In the genomic region with DNA sequence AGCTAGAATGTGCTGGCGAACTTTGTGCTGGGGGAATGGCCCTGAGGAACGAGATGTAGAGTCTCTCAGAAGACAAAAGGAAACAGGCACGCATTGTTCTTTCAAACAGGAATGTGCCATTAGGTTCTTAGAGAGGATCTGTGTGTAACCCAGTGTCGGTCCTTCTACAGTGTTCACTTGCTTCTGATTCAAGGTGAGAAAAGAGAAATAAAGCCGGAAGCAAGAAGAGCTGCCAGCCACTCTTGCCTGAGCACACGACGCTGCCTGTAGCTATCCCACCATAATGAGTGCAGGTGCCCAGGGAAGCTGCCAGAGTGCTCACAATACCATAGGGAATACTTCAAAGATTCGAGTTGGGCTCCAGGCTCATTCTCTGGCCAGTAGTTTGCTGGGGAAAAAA, we compare ENCODE assay signal across 24 mouse cellular contexts. TPM values are rescaled to one million over a fixed set of nuclear protein-coding genes. Genes with fewer than 3 reads are reported as not detected.
DNase-seq lines count a peak whose midpoint lies in the region; ATAC-seq and TF ChIP-seq lines count a peak whose summit lies in the region.
"Had no signal": no experiment of that assay in that cellular context is flagged by ENCODE, and none has a peak within 500 bp of the region (broad histone marks: within the 10 kb centered on the region; RNA-seq: fewer than 3 reads in every experiment).

No protein-coding gene starts in this region.

- TF ChIP-seq CTCF in brain, embryonic 14.5 days (IDR thresholded peaks at IDR 0.05; ENCODE audit: borderline replicate concordance, extremely low read depth, insufficient read depth, insufficient read length) = no peak

- H3K4me3 ChIP-seq in midbrain, embryonic 10.5 days = no peak overlapping the region
- H3K4me3 ChIP-seq in midbrain, embryonic 11.5 days (ENCODE audit: low read depth, low read length) = no peak overlapping the region
- no peak overlapping the region for H3K4me3 ChIP-seq in midbrain, embryonic 15.5 days
- H3K4me3 ChIP-seq: embryonic facial prominence, embryonic 12.5 days; embryonic facial prominence, embryonic 15.5 days; forebrain, embryonic 12.5 days; forebrain, embryonic 15.5 days; heart, adult 2 months; heart, embryonic 10.5 days; hindbrain, embryonic 12.5 days; hindbrain, embryonic 15.5 days had no signal

- no peaks in the 10 kb centered on the region for H3K9me3 ChIP-seq in midbrain, embryonic 10.5 days (replicated peaks)
- H3K9me3 ChIP-seq in midbrain, embryonic 11.5 days (ENCODE audit: control insufficient read depth, low read length) = no peaks in the 10 kb centered on the region
- no peaks in the 10 kb centered on the region for H3K9me3 ChIP-seq in midbrain, embryonic 15.5 days
- H3K9me3 ChIP-seq: embryonic facial prominence, embryonic 12.5 days; embryonic facial prominence, embryonic 15.5 days; forebrain, embryonic 12.5 days; forebrain, embryonic 15.5 days; heart, embryonic 10.5 days; hindbrain, embryonic 12.5 days; hindbrain, embryonic 15.5 days had no signal

- peaks cover 24% of the 10 kb centered on the region for H3K4me1 ChIP-seq in midbrain, embryonic 10.5 days
- H3K4me1 ChIP-seq in midbrain, embryonic 11.5 days (ENCODE audit: control insufficient read depth, insufficient read depth, low read length) = peaks cover 10% of the 10 kb centered on the region
- peaks cover 15% of the 10 kb centered on the region for H3K4me1 ChIP-seq in midbrain, embryonic 15.5 days
- H3K4me1 ChIP-seq: embryonic facial prominence, embryonic 12.5 days; embryonic facial prominence, embryonic 15.5 days; forebrain, embryonic 15.5 days; heart, embryonic 10.5 days; hindbrain, embryonic 12.5 days had no signal

- H3K27me3 ChIP-seq in midbrain, embryonic 10.5 days (ENCODE audit: low read depth, poor library complexity, severe bottlenecking) = peaks cover 21% of the 10 kb centered on the region; the same call in 1 of the 2 replicates
- H3K27me3 ChIP-seq in midbrain, embryonic 11.5 days (ENCODE audit: control insufficient read depth, insufficient read depth, low read length) = no peaks in the 10 kb centered on the region
- 0 out of 2 replicates have a peak, but pooled peaks cover 3% of the 10 kb centered on the region for H3K27me3 ChIP-seq in midbrain, embryonic 15.5 days (replicated peaks)
- H3K27me3 ChIP-seq: embryonic facial prominence, embryonic 12.5 days; embryonic facial prominence, embryonic 15.5 days; forebrain, embryonic 15.5 days; hindbrain, embryonic 15.5 days had no signal

- no peak overlapping the region for H3K4me2 ChIP-seq in midbrain, embryonic 11.5 days
- H3K4me2 ChIP-seq in midbrain, embryonic 15.5 days = no peak overlapping the region
- H3K4me2 ChIP-seq: embryonic facial prominence, embryonic 12.5 days; embryonic facial prominence, embryonic 15.5 days; forebrain, embryonic 12.5 days; forebrain, embryonic 15.5 days; hindbrain, embryonic 12.5 days; hindbrain, embryonic 15.5 days had no signal

- TF ChIP-seq POLR2A in brain, embryonic 14.5 days (IDR thresholded peaks at IDR 0.05; ENCODE audit: borderline replicate concordance, extremely low read depth, insufficient read depth, insufficient read length, poor library complexity, severe bottlenecking) = no peak

- no peak for DNase-seq in midbrain, embryonic 10.5 days (ENCODE audit: low spot score)
- DNase-seq in midbrain, embryonic 11.5 days (ENCODE audit: low spot score, missing footprints) = no peak
- peak; percentile 24 for DNase-seq in R1 (ENCODE audit: low read depth, low spot score)
- DNase-seq in brain, embryonic 14.5 days (ENCODE audit: low read depth) = peak; percentile 36
- DNase-seq in embryo, embryonic 10.5 days (ENCODE audit: low spot score) = no peak
- DNase-seq in ovary, postnatal 10 days (ENCODE audit: low spot score) = no peak
- no peak for DNase-seq in thymus, postnatal 10 days (ENCODE audit: low spot score in 2 of 2)
- DNase-seq: adrenal gland, adult 8-10 months; adrenal gland, postnatal 25 days; cerebellum, adult 18-20 months; cerebellum, adult 9-10 months; cerebellum, postnatal 14 days; gastrocnemius, postnatal 25 days; heart, adult 2 months had no signal

- no peaks in the 10 kb centered on the region for H3K36me3 ChIP-seq in midbrain, embryonic 10.5 days
- H3K36me3 ChIP-seq in midbrain, embryonic 11.5 days (ENCODE audit: control insufficient read depth, insufficient read depth, low read length) = no peaks in the 10 kb centered on the region
- H3K36me3 ChIP-seq in midbrain, embryonic 15.5 days (replicated peaks) = no peaks in the 10 kb centered on the region
- H3K36me3 ChIP-seq: embryonic facial prominence, embryonic 12.5 days; embryonic facial prominence, embryonic 15.5 days; forebrain, embryonic 12.5 days; forebrain, embryonic 15.5 days; heart, embryonic 10.5 days; hindbrain, embryonic 12.5 days; hindbrain, embryonic 15.5 days had no signal

- ATAC-seq in midbrain, embryonic 11.5 days (ENCODE audit: low FRiP score) = no peak
- peak; percentile 75; the same call in 1 of the 2 replicates for ATAC-seq in midbrain, embryonic 15.5 days (replicated peaks)
- ATAC-seq: activated CD4-positive, CD25-positive, alpha-beta regulatory T cell, adult 4 months; CD4-positive, CD25-positive, alpha-beta regulatory T cell, adult 4 months; forebrain, embryonic 15.5 days had no signal

- H3K27ac ChIP-seq in midbrain, embryonic 10.5 days (replicated peaks) = peak overlapping the region; percentile 67
- H3K27ac ChIP-seq in midbrain, embryonic 11.5 days (ENCODE audit: low read depth, low read length) = no peak overlapping the region
- peak overlapping the region; percentile 34; the same call in 1 of the 2 replicates for H3K27ac ChIP-seq in midbrain, embryonic 15.5 days
- H3K27ac ChIP-seq: embryonic facial prominence, embryonic 12.5 days; embryonic facial prominence, embryonic 15.5 days; forebrain, embryonic 12.5 days; forebrain, embryonic 15.5 days; heart, adult 2 months; heart, embryonic 10.5 days; hindbrain, embryonic 12.5 days; hindbrain, embryonic 15.5 days had no signal

- 66% methylated on average over 8 of the region's 8 CpGs for WGBS in midbrain, embryonic 10.5 days
- WGBS in midbrain, embryonic 11.5 days = 58% methylated on average over 8 of the region's 8 CpGs
- WGBS in midbrain, embryonic 15.5 days = 49% methylated on average over 8 of the region's 8 CpGs

- no peak overlapping the region for H3K9ac ChIP-seq in midbrain, embryonic 11.5 days (ENCODE audit: low read length)
- no peak overlapping the region for H3K9ac ChIP-seq in midbrain, embryonic 15.5 days
- H3K9ac ChIP-seq: embryonic facial prominence, embryonic 12.5 days; embryonic facial prominence, embryonic 15.5 days; forebrain, embryonic 12.5 days; forebrain, embryonic 15.5 days; hindbrain, embryonic 12.5 days; hindbrain, embryonic 15.5 days had no signal

RNA-seq across cellular contexts. Expression of gene Pcdh8, which starts 43.6 kb away (rescaled TPM):
- polyA plus RNA-seq in midbrain, embryonic 10.5 days (2016; fragmentation: Nextera tagmentation; extraction: Ambion mirVana) = 56.0 and 57.5 TPM in 2 replicates
- 32.8 and 37.5 TPM in 2 replicates for polyA plus RNA-seq in midbrain, embryonic 11.5 days (2014; fragmentation: Nextera tagmentation; extraction: Ambion mirVana)
- 64.5 and 68.9 TPM in 2 replicates for polyA plus RNA-seq in brain, embryonic 14.5 days (2012; rRNA removed)
- 72.8 and 73.2 TPM in 2 replicates for polyA plus RNA-seq in midbrain, embryonic 15.5 days (2015; fragmentation: Nextera tagmentation; extraction: Ambion mirVana)
- polyA plus RNA-seq: activated CD4-positive, CD25-positive, alpha-beta regulatory T cell, adult 4 months; CD4-positive, CD25-positive, alpha-beta regulatory T cell, adult 4 months; heart, adult 2 months had no signal

Comparison
In these comparisons a context has a peak if more than half of its experiments do, and no peak if none do; other contexts are left out.
1. DNase-seq: peak in R1 (single experiment) and brain, embryonic 14.5 days (single experiment); none in midbrain, embryonic 10.5 days (single experiment), midbrain, embryonic 11.5 days (single experiment), embryo, embryonic 10.5 days (single experiment), ovary, postnatal 10 days (single experiment) and thymus, postnatal 10 days (0 of 2).